In genomic region chr4:133264559-133264958, GRCm38 (mm10) we compare ENCODE assay signal across 21 mouse cellular contexts. TPM values are rescaled to one million over a fixed set of nuclear protein-coding genes. Genes with fewer than 3 reads are reported as not detected.
DNase-seq lines count a peak whose midpoint lies in the region; ATAC-seq and TF ChIP-seq lines count a peak whose summit lies in the region.
"Had no signal": no experiment of that assay in that cellular context is flagged by ENCODE, and none has a peak within 500 bp of the region (broad histone marks: within the 10 kb centered on the region; RNA-seq: fewer than 3 reads in every experiment).

No protein-coding gene starts in this region.

- H3K27me3 ChIP-seq in liver, embryonic 14.5 days (ENCODE audit: control insufficient read depth, insufficient read depth, low read length): no peaks in the 10 kb centered on the region
- H3K27me3 ChIP-seq in liver, embryonic 11.5 days (replicated peaks; ENCODE audit: control insufficient read depth, insufficient read depth, low read length): no peaks in the 10 kb centered on the region
- H3K27me3 ChIP-seq in ES-Bruce4 (ENCODE audit: control insufficient read depth, insufficient read depth, low read length, poor library complexity, severe bottlenecking): no peaks in the 10 kb centered on the region
- H3K27me3 ChIP-seq: forebrain, embryonic 13.5 days; hindbrain, embryonic 15.5 days; intestine, embryonic 15.5 days had no signal

- no peak overlapping the region for H3K4me2 ChIP-seq in liver, embryonic 14.5 days (ENCODE audit: low read depth)
- no peak overlapping the region for H3K4me2 ChIP-seq in liver, embryonic 11.5 days
- H3K4me2 ChIP-seq: forebrain, embryonic 13.5 days; heart, embryonic 13.5 days; hindbrain, embryonic 12.5 days; hindbrain, embryonic 15.5 days; intestine, embryonic 15.5 days had no signal

- ATAC-seq in CD4-positive, CD25-positive, alpha-beta regulatory T cell, adult 4 months: no peak
- no peak for ATAC-seq in liver, embryonic 14.5 days (ENCODE audit: insufficient read depth)
- no peak for ATAC-seq in liver, embryonic 11.5 days (replicated peaks; ENCODE audit: low FRiP score)
- ATAC-seq: forebrain, embryonic 13.5 days; forebrain, embryonic 16.5 days; intestine, embryonic 15.5 days had no signal

- no peak for TF ChIP-seq POLR2A in ES-Bruce4 (IDR thresholded peaks at IDR 0.05; ENCODE audit: insufficient read depth, low read length)

- peak; percentile 28 for DNase-seq in CD4-positive, CD25-positive, alpha-beta regulatory T cell, adult 2 months (ENCODE audit: low read depth, low spot score)
- no peak for DNase-seq in liver, embryonic 14.5 days (ENCODE audit: low read depth in 3 of 3, low spot score in 3 of 3)
- no peak for DNase-seq in liver, embryonic 11.5 days (ENCODE audit: low spot score)
- DNase-seq in embryo, embryonic 10.5 days (ENCODE audit: low spot score): no peak
- DNase-seq in adipocyte (ENCODE audit: low spot score): no peak
- DNase-seq: cerebellum, adult 11-12 months; cerebellum, adult 8-10 months; cerebellum, postnatal 10 days; cerebellum, postnatal 36 days; gastrocnemius, postnatal 14 days; heart, adult 18-20 months had no signal

- no peak for TF ChIP-seq EP300 in liver, embryonic 14.5 days (IDR thresholded peaks at IDR 0.05; ENCODE audit: low read depth)
- TF ChIP-seq EP300 in ES-Bruce4 (IDR thresholded peaks at IDR 0.05; ENCODE audit: insufficient read depth, low read depth, low read length): no peak

- no peaks in the 10 kb centered on the region for H3K9me3 ChIP-seq in liver, embryonic 14.5 days (ENCODE audit: control insufficient read depth, low read length)
- no peaks in the 10 kb centered on the region for H3K9me3 ChIP-seq in liver, embryonic 11.5 days (ENCODE audit: control insufficient read depth, low read length)
- no peaks in the 10 kb centered on the region for H3K9me3 ChIP-seq in ES-Bruce4 (replicated peaks; ENCODE audit: control insufficient read depth, insufficient read depth, low read length, poor library complexity, severe bottlenecking)
- H3K9me3 ChIP-seq: heart, embryonic 13.5 days; hindbrain, embryonic 15.5 days; intestine, embryonic 15.5 days had no signal

- H3K9ac ChIP-seq in liver, embryonic 14.5 days (replicated peaks): no peak overlapping the region
- no peak overlapping the region for H3K9ac ChIP-seq in liver, embryonic 11.5 days (ENCODE audit: low read depth, low read length)
- H3K9ac ChIP-seq in ES-Bruce4 (ENCODE audit: low read depth, poor library complexity, severe bottlenecking): no peak overlapping the region
- H3K9ac ChIP-seq: forebrain, embryonic 13.5 days; heart, embryonic 13.5 days; hindbrain, embryonic 12.5 days; hindbrain, embryonic 15.5 days; intestine, embryonic 15.5 days had no signal

- 74% methylated on average over 2 of the region's 2 CpGs for WGBS in liver, embryonic 14.5 days (ENCODE audit: insufficient replicate concordance)
- WGBS in liver, embryonic 11.5 days: 86% methylated on average over 2 of the region's 2 CpGs

- no peak overlapping the region for H3K4me3 ChIP-seq in liver, embryonic 14.5 days (ENCODE audit: insufficient read depth in 1 of 2, low read depth in 2 of 2, low read length in 2 of 2)
- H3K4me3 ChIP-seq in liver, embryonic 11.5 days (ENCODE audit: low read depth, low read length): no peak overlapping the region
- H3K4me3 ChIP-seq in ES-Bruce4 (ENCODE audit: low read depth, low read length): no peak overlapping the region
- H3K4me3 ChIP-seq: forebrain, embryonic 10.5 days; forebrain, embryonic 13.5 days; heart, embryonic 13.5 days; hindbrain, embryonic 12.5 days; hindbrain, embryonic 15.5 days; intestine, embryonic 15.5 days had no signal

- 0 out of 2 replicates have a peak, but pooled peaks have one; percentile 2 for TF ChIP-seq CTCF in liver, embryonic 14.5 days (IDR thresholded peaks at IDR 0.05; ENCODE audit: low read depth)
- TF ChIP-seq CTCF in ES-Bruce4 (IDR thresholded peaks at IDR 0.05; ENCODE audit: low read depth, low read length): peak; percentile 2

- no peaks in the 10 kb centered on the region; a peak in 1 of 4 replicates for H3K4me1 ChIP-seq in liver, embryonic 14.5 days (replicated peaks; ENCODE audit: control insufficient read depth in 2 of 2, insufficient read depth in 2 of 2, low read length in 1 of 2)
- H3K4me1 ChIP-seq in liver, embryonic 11.5 days (replicated peaks; ENCODE audit: control insufficient read depth, insufficient read depth, low read length): peaks cover 5% of the 10 kb centered on the region; the same call in 1 of the 2 replicates
- H3K4me1 ChIP-seq in ES-Bruce4 (ENCODE audit: control insufficient read depth, insufficient read depth, low read length): peaks cover 2% of the 10 kb centered on the region
- H3K4me1 ChIP-seq: forebrain, embryonic 13.5 days; heart, embryonic 13.5 days; hindbrain, embryonic 12.5 days; hindbrain, embryonic 15.5 days; intestine, embryonic 15.5 days had no signal

- H3K36me3 ChIP-seq in liver, embryonic 14.5 days (replicated peaks; ENCODE audit: control insufficient read depth, insufficient read depth, low read depth): peaks cover 34% of the 10 kb centered on the region
- peaks cover 44% of the 10 kb centered on the region for H3K36me3 ChIP-seq in liver, embryonic 11.5 days (ENCODE audit: control insufficient read depth, insufficient read depth, low read length)
- H3K36me3 ChIP-seq in ES-Bruce4 (ENCODE audit: control insufficient read depth, insufficient read depth, low read length, poor library complexity, severe bottlenecking): peaks cover 26% of the 10 kb centered on the region

- no peak overlapping the region for H3K27ac ChIP-seq in liver, embryonic 14.5 days
- no peak overlapping the region for H3K27ac ChIP-seq in liver, embryonic 11.5 days (ENCODE audit: low read depth, low read length)
- H3K27ac ChIP-seq in ES-Bruce4 (ENCODE audit: insufficient read depth, low read length): no peak overlapping the region
- H3K27ac ChIP-seq: forebrain, embryonic 10.5 days; forebrain, embryonic 13.5 days; heart, embryonic 13.5 days; hindbrain, embryonic 12.5 days; hindbrain, embryonic 15.5 days; intestine, embryonic 15.5 days had no signal

RNA-seq across cellular contexts. Expression of gene Sytl1, which starts 1.6 kb away (rescaled TPM):
- 10 to 100 TPM; 22.1 to 39.4 TPM for polyA plus RNA-seq in CD4-positive, CD25-positive, alpha-beta regulatory T cell, adult 4 months (2017; shearing (Covaris generic))
- 0.52 and 0.56 TPM in 2 replicates for polyA plus RNA-seq in liver, embryonic 14.5 days (2012; rRNA removed)
- 0.48 and 0.80 TPM in 2 replicates for polyA plus RNA-seq in liver, embryonic 14.5 days (2014; fragmentation: Nextera tagmentation; extraction: Ambion mirVana)
- 0.39 and 0.52 TPM in 2 replicates for polyA plus RNA-seq in liver, embryonic 11.5 days (2014; fragmentation: Nextera tagmentation; extraction: Ambion mirVana)
- 12.6 and 15.2 TPM in 2 replicates for polyA plus RNA-seq in ES-Bruce4 (2011; ENCODE audit: insufficient read depth, insufficient read length, low read depth, missing spikeins)

RNA-seq across cellular contexts. Expression of gene Tmem222, which starts 13.0 kb away (rescaled TPM):
- polyA plus RNA-seq in CD4-positive, CD25-positive, alpha-beta regulatory T cell, adult 4 months (2017; shearing (Covaris generic)): 10 to 100 TPM; 83.4 to 93.2 TPM
- 31.6 and 35.3 TPM in 2 replicates for polyA plus RNA-seq in liver, embryonic 14.5 days (2012; rRNA removed)
- 36.4 and 38.7 TPM in 2 replicates for polyA plus RNA-seq in liver, embryonic 14.5 days (2014; fragmentation: Nextera tagmentation; extraction: Ambion mirVana)
- polyA plus RNA-seq in liver, embryonic 11.5 days (2014; fragmentation: Nextera tagmentation; extraction: Ambion mirVana): 73.5 and 74.2 TPM in 2 replicates
- polyA plus RNA-seq in ES-Bruce4 (2011; ENCODE audit: insufficient read depth, insufficient read length, low read depth, missing spikeins): 28.5 and 32.4 TPM in 2 replicates

RNA-seq across cellular contexts. Expression of gene Map3k6, which starts 23.9 kb away (rescaled TPM):
- polyA plus RNA-seq in CD4-positive, CD25-positive, alpha-beta regulatory T cell, adult 4 months (2017; shearing (Covaris generic)): under 1 TPM in 1 of 2 experiments, not detected in 1; 0.62 TPM
- polyA plus RNA-seq in liver, embryonic 14.5 days (2012; rRNA removed): 2.0 and 2.4 TPM in 2 replicates
- 1.2 and 1.5 TPM in 2 replicates for polyA plus RNA-seq in liver, embryonic 14.5 days (2014; fragmentation: Nextera tagmentation; extraction: Ambion mirVana)
- 2.2 and 3.5 TPM in 2 replicates for polyA plus RNA-seq in liver, embryonic 11.5 days (2014; fragmentation: Nextera tagmentation; extraction: Ambion mirVana)
- polyA plus RNA-seq in ES-Bruce4 (2011; ENCODE audit: insufficient read depth, insufficient read length, low read depth, missing spikeins): 3.8 TPM in 2 replicates

RNA-seq across cellular contexts. Expression of gene Gpr3, which starts 52.2 kb away (rescaled TPM):
- polyA plus RNA-seq in CD4-positive, CD25-positive, alpha-beta regulatory T cell, adult 4 months (2017; shearing (Covaris generic)): not detected
- 0.02 TPM in 1 of 2 replicates, not detected in the other for polyA plus RNA-seq in liver, embryonic 14.5 days (2012; rRNA removed)
- not detected in 2 replicates for polyA plus RNA-seq in liver, embryonic 14.5 days (2014; fragmentation: Nextera tagmentation; extraction: Ambion mirVana)
- 0.17 TPM in 1 of 2 replicates, not detected in the other for polyA plus RNA-seq in liver, embryonic 11.5 days (2014; fragmentation: Nextera tagmentation; extraction: Ambion mirVana)
- polyA plus RNA-seq in ES-Bruce4 (2011; ENCODE audit: insufficient read depth, insufficient read length, low read depth, missing spikeins): 0.26 and 0.52 TPM in 2 replicates

RNA-seq across cellular contexts. Expression of gene Cd164l2, which starts 52.6 kb away (rescaled TPM):
- under 1 TPM in 1 of 2 experiments, not detected in 1; 0.54 TPM for polyA plus RNA-seq in CD4-positive, CD25-positive, alpha-beta regulatory T cell, adult 4 months (2017; shearing (Covaris generic))
- 0.05 and 0.06 TPM in 2 replicates for polyA plus RNA-seq in liver, embryonic 14.5 days (2012; rRNA removed)
- polyA plus RNA-seq in liver, embryonic 14.5 days (2014; fragmentation: Nextera tagmentation; extraction: Ambion mirVana): not detected in 2 replicates
- 0.70 and 0.77 TPM in 2 replicates for polyA plus RNA-seq in liver, embryonic 11.5 days (2014; fragmentation: Nextera tagmentation; extraction: Ambion mirVana)
- 9.6 and 12.4 TPM in 2 replicates for polyA plus RNA-seq in ES-Bruce4 (2011; ENCODE audit: insufficient read depth, insufficient read length, low read depth, missing spikeins)
- polyA plus RNA-seq: heart, embryonic 16.5 days had no signal
